Mouse (Mus musculus) E14TG2a.4 (cell line): ENCODE results near the gene Taf5l.

ENCODE experiments used
- CTCF ChIP-seq: conservative IDR thresholded peaks from 2 replicates; pipeline ENCODE4 v1.5.1; 2014; ENCODE audit warnings: low read length
- NANOG ChIP-seq: IDR thresholded peaks from 2 replicates; pipeline ENCODE4 v1.6.1; 2014; ENCODE audit warnings: borderline replicate concordance, low read length, mixed read lengths
- POU5F1 ChIP-seq: IDR thresholded peaks from 2 replicates; pipeline ENCODE4 v1.6.1; 2014; ENCODE audit warnings: low read length, borderline replicate concordance

GRCm38 (mm10) chr8:124070363-124071324 is 49.4 kb upstream of the Taf5l start:
- TF ChIP-seq CTCF (no peak), NANOG (no peak), POU5F1 (no peak)
